Mouse (Mus musculus) heart, embryonic 14.5 days (tissue): ENCODE data around the gene Fam50b. TPM values are rescaled to one million over a fixed set of nuclear protein-coding genes. Genes with fewer than 3 reads are reported as not detected.
A peak's percentile ranks its signal among the peaks of the same experiment; 100 is the strongest.

Source experiments
- ATAC-seq: fragments of 200-750 bp; cut with Nextera tagmentation; 2 replicates; pipeline ENCODE4 v1.8.0; 2017; ENCODE audit warnings: low read depth, moderate TSS enrichment; ENCODE audit not compliant: insufficient number of reproducible peaks, insufficient read depth, low FRiP score
- H3K27ac ChIP-seq, 2 experiments: fragments of 200-500 bp in 1 of 2; fragments of 300-500 bp in 1 of 2; sonication (generic) in 1 of 2; replicated peaks in 1 of 2; 2 replicates each; pipeline ENCODE4 v1.5.1; 2012 to 2014; ENCODE audit warnings: low read depth in 2 of 2, low read length in 2 of 2, control low read depth in 1 of 2, mild to moderate bottlenecking in 1 of 2, mixed read lengths in 1 of 2; ENCODE audit not compliant: control insufficient read depth in 1 of 2, insufficient read depth in 1 of 2
- H3K27me3 ChIP-seq: fragments of 300-500 bp; sonication (generic); 2 replicates; pipeline ENCODE4 v1.6.1; 2014; ENCODE audit warnings: mild to moderate bottlenecking, low read length, control low read depth; ENCODE audit not compliant: control insufficient read depth, insufficient read depth
- H3K36me3 ChIP-seq: fragments of 300-500 bp; sonication (generic); 2 replicates; pipeline ENCODE4 v1.6.1; 2014; ENCODE audit warnings: mild to moderate bottlenecking, control low read depth, low read length, mixed read lengths; ENCODE audit not compliant: control insufficient read depth, insufficient read depth
- H3K4me1 ChIP-seq, 2 experiments: fragments of 200-500 bp in 1 of 2; fragments of 300-500 bp in 1 of 2; sonication (generic) in 1 of 2; 2 replicates each; pipeline ENCODE4 v1.6.1; 2012 to 2014; ENCODE audit warnings: low read length in 2 of 2, control low read depth in 1 of 2, mixed read lengths in 1 of 2; ENCODE audit not compliant: control insufficient read depth in 2 of 2, insufficient read depth in 2 of 2
- H3K4me2 ChIP-seq: fragments of 300-500 bp; sonication (generic); 2 replicates; pipeline ENCODE4 v1.6.1; 2014; ENCODE audit warnings: mild to moderate bottlenecking, low read length
- H3K4me3 ChIP-seq, 2 experiments: fragments of 200-500 bp in 1 of 2; fragments of 300-500 bp in 1 of 2; sonication (generic) in 1 of 2; 2 replicates each; pipeline ENCODE4 v1.5.1; 2012 to 2014; ENCODE audit warnings: low read length in 2 of 2, mild to moderate bottlenecking in 2 of 2, control low read depth in 1 of 2, low read depth in 1 of 2, moderate library complexity in 1 of 2; ENCODE audit not compliant: control insufficient read depth in 1 of 2, insufficient read depth in 1 of 2
- H3K9ac ChIP-seq: fragments of 300-500 bp; sonication (generic); 2 replicates; pipeline ENCODE4 v1.6.1; 2014; ENCODE audit warnings: mild to moderate bottlenecking, low read length
- H3K9me3 ChIP-seq: fragments of 300-500 bp; sonication (generic); 2 replicates; pipeline ENCODE4 v1.6.1; 2016; ENCODE audit warnings: low read length, control low read depth; ENCODE audit not compliant: control insufficient read depth
- WGBS: fragments of 180-500 bp; shearing (Covaris S2); extraction: QIAGEN DNeasy Blood & Tissue Kit; methylation state at CpG from one replicate; pipeline ENCODE4 v1.1.7; 2014; 5-methylcytosine and 5-hydroxymethylcytosine counted together
- polyA plus RNA-seq: library from polyadenylated mRNA; unstranded; fragments of >200 nt; fragmentation: Nextera tagmentation; extraction: Ambion mirVana; gene quantifications from 2 replicates; pipeline ENCODE4 v1.2.1, GENCODE M21; 2014

The Fam50b gene
- polyA plus RNA-seq, 1 experiment from 2014 or later: not detected

GRCm38 (mm10) chr13:34724831-34725592 is 9.6 kb upstream of the Fam50b start:
- no peak for ATAC-seq
- H3K4me1 ChIP-seq: peaks cover 13 to 21% of the 10 kb centered on the region in 2 experiments
- no peaks in the 10 kb centered on the region for H3K9me3 ChIP-seq
- no peaks in the 10 kb centered on the region for H3K27me3 ChIP-seq
- peak overlapping the region; percentile 85 to 87 for H3K27ac ChIP-seq
- H3K9ac ChIP-seq: no peak overlapping the region
- H3K4me3 ChIP-seq: no peak overlapping the region
- 62% methylated on average over 8 of the region's 8 CpGs for WGBS
- no peaks in the 10 kb centered on the region for H3K36me3 ChIP-seq
- no peak overlapping the region for H3K4me2 ChIP-seq

GRCm38 (mm10) chr13:34725800-34726476 is 8.7 kb upstream of the Fam50b start:
- peak; percentile 77 for ATAC-seq
- Histone ChIP-seq H3K4me2 (peak overlapping the region; percentile 56), H3K36me3 (no peaks in the 10 kb centered on the region), H3K9me3 (0 out of 2 replicates have a peak, but pooled peaks cover 2% of the 10 kb centered on the region), H3K4me1 (peaks cover 13 to 21% of the 10 kb centered on the region in 2 experiments), H3K9ac (peak overlapping the region; percentile 31), H3K27ac (peak overlapping the region; percentile 85 to 87), H3K27me3 (no peaks in the 10 kb centered on the region), H3K4me3 (peak overlapping the region; percentile 25 to 34)
- 6% methylated on average over 9 of the region's 9 CpGs for WGBS

GRCm38 (mm10) chr13:34726477-34726805 is 8.2 kb upstream of the Fam50b start:
- H3K27ac ChIP-seq: peak overlapping the region; percentile 85 to 87
- H3K9ac ChIP-seq: peak overlapping the region; percentile 31
- WGBS: 27% methylated on average over 8 of the region's 8 CpGs
- H3K4me2 ChIP-seq: peak overlapping the region; percentile 56
- peak overlapping the region; percentile 25 to 34 for H3K4me3 ChIP-seq
- no peaks in the 10 kb centered on the region for H3K36me3 ChIP-seq
- ATAC-seq: no peak; the same call in 1 of the 2 replicates
- no peaks in the 10 kb centered on the region for H3K27me3 ChIP-seq
- 0 out of 2 replicates have a peak, but pooled peaks cover 3% of the 10 kb centered on the region for H3K9me3 ChIP-seq
- peaks cover 13 to 21% of the 10 kb centered on the region in 2 experiments for H3K4me1 ChIP-seq

GRCm38 (mm10) chr13:34727060-34727459 is 7.6 kb upstream of the Fam50b start:
- H3K4me2 ChIP-seq: 0 out of 2 replicates have a peak overlapping the region, but pooled peaks have one; percentile 56
- ATAC-seq: no peak
- H3K9me3 ChIP-seq: 0 out of 2 replicates have a peak, but pooled peaks cover 3% of the 10 kb centered on the region
- H3K9ac ChIP-seq: peak overlapping the region; percentile 31
- no peak overlapping the region for H3K4me3 ChIP-seq
- peaks cover 13 to 21% of the 10 kb centered on the region in 2 experiments for H3K4me1 ChIP-seq
- H3K27me3 ChIP-seq: no peaks in the 10 kb centered on the region
- peak overlapping the region; percentile 85 to 87 for H3K27ac ChIP-seq
- H3K36me3 ChIP-seq: no peaks in the 10 kb centered on the region
- WGBS: 76% methylated on average over 2 of the region's 2 CpGs

GRCm38 (mm10) chr13:34731551-34731950 is 3.1 kb upstream of the Fam50b start:
- H3K27me3 ChIP-seq: no peaks in the 10 kb centered on the region
- WGBS: 83% methylated on average over 6 of the region's 6 CpGs
- H3K9me3 ChIP-seq: 0 out of 2 replicates have a peak, but pooled peaks cover 3% of the 10 kb centered on the region
- no peak overlapping the region for H3K27ac ChIP-seq
- H3K4me3 ChIP-seq: no peak overlapping the region
- H3K4me2 ChIP-seq: no peak overlapping the region
- peaks cover 3 to 14% of the 10 kb centered on the region in 2 experiments for H3K4me1 ChIP-seq
- H3K9ac ChIP-seq: no peak overlapping the region
- no peaks in the 10 kb centered on the region for H3K36me3 ChIP-seq
- no peak for ATAC-seq

- Histone ChIP-seq H3K27me3 (no peaks in the 10 kb centered on the region), H3K4me2 (no peak overlapping the region), H3K4me1 (peaks cover 5 to 11% of the 10 kb centered on the region in 2 experiments), H3K27ac (no peak overlapping the region), H3K36me3 (no peaks in the 10 kb centered on the region), H3K9me3 (0 out of 2 replicates have a peak, but pooled peaks cover 3% of the 10 kb centered on the region), H3K4me3 (no peak overlapping the region), H3K9ac (no peak overlapping the region)
- 19% methylated on average over 1 of the region's 1 CpGs for WGBS
- ATAC-seq: no peak
Observed at GRCm38 (mm10) chr13:34733780-34734179, 870 bp upstream of the Fam50b start.

- no peak; the same call in 1 of the 2 replicates for ATAC-seq
- WGBS: 49% methylated on average over 7 of the region's 7 CpGs
- Histone ChIP-seq H3K4me3 (no peak overlapping the region), H3K27me3 (no peaks in the 10 kb centered on the region), H3K4me1 (peaks cover 6 to 26% of the 10 kb centered on the region in 2 experiments), H3K4me2 (no peak overlapping the region), H3K9ac (no peak overlapping the region), H3K9me3 (no peaks in the 10 kb centered on the region), H3K27ac (peak overlapping the region in 1 of 2 experiments; percentile 41; a peak in 2 of 4 replicates), H3K36me3 (no peaks in the 10 kb centered on the region)
Observed at GRCm38 (mm10) chr13:34737968-34738698, 3.5 kb downstream of the Fam50b start.
